ENCODE assay signal across 22 mouse cellular contexts in genomic region chr5:26171662-26172384, GRCm38 (mm10). TPM values are rescaled to one million over a fixed set of nuclear protein-coding genes. Genes with fewer than 3 reads are reported as not detected.
DNase-seq lines count a peak whose midpoint lies in the region; ATAC-seq and TF ChIP-seq lines count a peak whose summit lies in the region.
"Had no signal": no experiment of that assay in that cellular context is flagged by ENCODE, and none has a peak within 500 bp of the region (broad histone marks: within the 10 kb centered on the region; RNA-seq: fewer than 3 reads in every experiment).

No protein-coding gene starts in this region.

- peaks cover 16% of the 10 kb centered on the region for H3K4me1 ChIP-seq in hindbrain, embryonic 13.5 days (replicated peaks)
- H3K4me1 ChIP-seq in hindbrain, embryonic 10.5 days (replicated peaks), result no peaks in the 10 kb centered on the region
- H3K4me1 ChIP-seq in megakaryocyte, embryonic 14.5 days, result no peaks in the 10 kb centered on the region
- H3K4me1 ChIP-seq in neural tube, embryonic 14.5 days (ENCODE audit: control insufficient read depth, insufficient read depth, low read length), result no peaks in the 10 kb centered on the region
- H3K4me1 ChIP-seq in forebrain, embryonic 11.5 days (replicated peaks; ENCODE audit: control insufficient read depth, insufficient read depth, low read length), result no peaks in the 10 kb centered on the region
- H3K4me1 ChIP-seq: forebrain, embryonic 13.5 days had no signal

- ATAC-seq in hindbrain, embryonic 13.5 days (ENCODE audit: low FRiP score), result peak; percentile 58; the same call in 1 of the 2 replicates
- ATAC-seq in megakaryocyte, adult 5-6 weeks (ENCODE audit: poor library complexity, severe bottlenecking), result no peak
- peak; percentile 58; the same call in 1 of the 2 replicates for ATAC-seq in neural tube, embryonic 14.5 days (ENCODE audit: low read depth)
- ATAC-seq in forebrain, embryonic 11.5 days (replicated peaks; ENCODE audit: low FRiP score), result no peak
- ATAC-seq: forebrain, embryonic 13.5 days; forebrain, postnatal 0 days had no signal

- H3K27ac ChIP-seq in hindbrain, embryonic 13.5 days, result no peak overlapping the region
- no peak overlapping the region for H3K27ac ChIP-seq in hindbrain, embryonic 10.5 days
- H3K27ac ChIP-seq in neural tube, embryonic 14.5 days (ENCODE audit: low read depth, low read length), result no peak overlapping the region
- H3K27ac ChIP-seq in forebrain, embryonic 11.5 days (ENCODE audit: low read depth, low read length), result no peak overlapping the region
- H3K27ac ChIP-seq: forebrain, embryonic 13.5 days had no signal

- no peak overlapping the region for H3K4me3 ChIP-seq in hindbrain, embryonic 13.5 days
- no peak overlapping the region for H3K4me3 ChIP-seq in hindbrain, embryonic 10.5 days
- H3K4me3 ChIP-seq in megakaryocyte, embryonic 14.5 days (replicated peaks), result peak overlapping the region; percentile 55
- H3K4me3 ChIP-seq in neural tube, embryonic 14.5 days (ENCODE audit: low read depth, low read length), result no peak overlapping the region
- no peak overlapping the region for H3K4me3 ChIP-seq in forebrain, embryonic 11.5 days (ENCODE audit: low read depth, low read length)
- H3K4me3 ChIP-seq: forebrain, embryonic 13.5 days had no signal

- no peak for TF ChIP-seq POLR2A in brain, embryonic 14.5 days (IDR thresholded peaks at IDR 0.05; ENCODE audit: borderline replicate concordance, extremely low read depth, insufficient read depth, insufficient read length, poor library complexity, severe bottlenecking)

- WGBS in hindbrain, embryonic 13.5 days, result 65% methylated on average over 5 of the region's 5 CpGs
- WGBS in hindbrain, embryonic 10.5 days, result 75% methylated on average over 5 of the region's 5 CpGs
- 57% methylated on average over 5 of the region's 5 CpGs for WGBS in neural tube, embryonic 14.5 days
- 67% methylated on average over 5 of the region's 5 CpGs for WGBS in forebrain, embryonic 11.5 days

- no peaks in the 10 kb centered on the region for H3K27me3 ChIP-seq in hindbrain, embryonic 13.5 days
- H3K27me3 ChIP-seq in hindbrain, embryonic 10.5 days (ENCODE audit: insufficient read depth, poor library complexity, severe bottlenecking), result no peaks in the 10 kb centered on the region
- H3K27me3 ChIP-seq in megakaryocyte, embryonic 14.5 days (replicated peaks), result no peaks in the 10 kb centered on the region
- H3K27me3 ChIP-seq in neural tube, embryonic 14.5 days (ENCODE audit: control insufficient read depth, insufficient read depth, low read length), result no peaks in the 10 kb centered on the region
- H3K27me3 ChIP-seq in forebrain, embryonic 11.5 days (ENCODE audit: control insufficient read depth, insufficient read depth, low read length), result no peaks in the 10 kb centered on the region
- H3K27me3 ChIP-seq: forebrain, embryonic 13.5 days had no signal

- TF ChIP-seq CTCF in brain, embryonic 14.5 days (IDR thresholded peaks at IDR 0.05; ENCODE audit: borderline replicate concordance, extremely low read depth, insufficient read depth, insufficient read length), result no peak

- H3K9ac ChIP-seq in hindbrain, embryonic 13.5 days, result no peak overlapping the region
- H3K9ac ChIP-seq in neural tube, embryonic 14.5 days (replicated peaks; ENCODE audit: low read depth, low read length), result no peak overlapping the region
- H3K9ac ChIP-seq in forebrain, embryonic 11.5 days (ENCODE audit: low read length), result no peak overlapping the region
- H3K9ac ChIP-seq: forebrain, embryonic 13.5 days; forebrain, postnatal 0 days had no signal

- DNase-seq in hindbrain, embryonic 10.5 days (ENCODE audit: low spot score), result no peak
- DNase-seq in brain, embryonic 14.5 days (ENCODE audit: low read depth), result peak; percentile 20
- no peak for DNase-seq in forebrain, embryonic 11.5 days (ENCODE audit: low spot score)
- DNase-seq: adrenal gland, adult 2 months; adrenal gland, postnatal 25 days; cerebellum, adult 2 months; cerebellum, postnatal 10 days; forebrain, postnatal 0 days; gastrocnemius, postnatal 14 days; heart, postnatal 10 days; kidney, adult 11 months had no signal

- H3K9me3 ChIP-seq in hindbrain, embryonic 13.5 days, result no peaks in the 10 kb centered on the region
- no peaks in the 10 kb centered on the region for H3K9me3 ChIP-seq in hindbrain, embryonic 10.5 days
- peaks cover 19% of the 10 kb centered on the region for H3K9me3 ChIP-seq in megakaryocyte, embryonic 14.5 days
- H3K9me3 ChIP-seq in neural tube, embryonic 14.5 days (ENCODE audit: control insufficient read depth, low read length), result no peaks in the 10 kb centered on the region
- no peaks in the 10 kb centered on the region for H3K9me3 ChIP-seq in forebrain, embryonic 11.5 days (ENCODE audit: control insufficient read depth, low read length)
- H3K9me3 ChIP-seq: forebrain, embryonic 13.5 days had no signal

- H3K36me3 ChIP-seq in hindbrain, embryonic 13.5 days, result no peaks in the 10 kb centered on the region
- H3K36me3 ChIP-seq in hindbrain, embryonic 10.5 days, result no peaks in the 10 kb centered on the region
- no peaks in the 10 kb centered on the region for H3K36me3 ChIP-seq in megakaryocyte, embryonic 14.5 days (replicated peaks; ENCODE audit: low read length)
- H3K36me3 ChIP-seq in neural tube, embryonic 14.5 days (ENCODE audit: control insufficient read depth, insufficient read depth, low read length), result no peaks in the 10 kb centered on the region
- no peaks in the 10 kb centered on the region for H3K36me3 ChIP-seq in forebrain, embryonic 11.5 days (ENCODE audit: control insufficient read depth, insufficient read depth, low read length)

- H3K4me2 ChIP-seq in hindbrain, embryonic 13.5 days, result no peak overlapping the region
- no peak overlapping the region for H3K4me2 ChIP-seq in neural tube, embryonic 14.5 days (ENCODE audit: low read depth, low read length)
- no peak overlapping the region for H3K4me2 ChIP-seq in forebrain, embryonic 11.5 days (ENCODE audit: low read depth, low read length, severe bottlenecking)
- H3K4me2 ChIP-seq: forebrain, embryonic 13.5 days had no signal

RNA-seq across cellular contexts. Expression of gene Gm10220, which starts 50.6 kb away (rescaled TPM):
- 0.09 TPM in 1 of 2 replicates, not detected in the other for polyA plus RNA-seq in hindbrain, embryonic 13.5 days (2015; fragmentation: Nextera tagmentation; extraction: Ambion mirVana)
- polyA plus RNA-seq in hindbrain, embryonic 10.5 days (2016; fragmentation: Nextera tagmentation; extraction: Ambion mirVana), result not detected in 2 replicates
- not detected in 2 replicates for polyA plus RNA-seq in megakaryocyte, embryonic 14.5 days (2012; ENCODE audit: insufficient read depth, low replicate concordance)
- total RNA-seq in megakaryocyte, adult 5-6 weeks (2015), result not detected in 2 replicates
- not detected in 2 replicates for total RNA-seq in megakaryocyte, adult 5-6 weeks (2017)
- not detected in 2 replicates for polyA plus RNA-seq in brain, embryonic 14.5 days (2012; rRNA removed)
- 0.17 and 0.23 TPM in 2 replicates for polyA plus RNA-seq in neural tube, embryonic 14.5 days (2014; fragmentation: Nextera tagmentation; extraction: Ambion mirVana)
- not detected in 2 replicates for polyA plus RNA-seq in forebrain, embryonic 11.5 days (2014; fragmentation: Nextera tagmentation; extraction: Ambion mirVana)
- total RNA-seq: adrenal gland, adult 2 months; adrenal gland, postnatal 25 days; ES-E14; forebrain, postnatal 0 days; gastrocnemius, adult 18-20 months; gastrocnemius, postnatal 14 days; heart, postnatal 10 days; hematopoietic stem cell, adult 5-6 weeks had no signal
- polyA plus RNA-seq: adrenal gland, adult 2 months; cerebellum, adult 2 months; embryonic facial prominence, embryonic 11.5 days; forebrain, embryonic 13.5 days; forebrain, postnatal 0 days; gonadal fat pad, adult 2 months; intestine, embryonic 14.5 days had no signal

Comparison
In these comparisons a context has a peak if more than half of its experiments do, and no peak if none do; other contexts are left out.
1. ATAC-seq: peak in hindbrain, embryonic 13.5 days (single experiment) and neural tube, embryonic 14.5 days (single experiment); none in megakaryocyte, adult 5-6 weeks (single experiment) and forebrain, embryonic 11.5 days (single experiment).